Mouse (Mus musculus) liver, embryonic 12.5 days (tissue): Measurements from ENCODE around the gene Ch25h. TPM values are rescaled to one million over a fixed set of nuclear protein-coding genes. Genes with fewer than 3 reads are reported as not detected.

Source experiments
- ATAC-seq: fragments of 200-750 bp; cut with Nextera tagmentation; 2 replicates; pipeline ENCODE4 v1.8.0; 2017; ENCODE audit warnings: moderate number of reproducible peaks, mild to moderate bottlenecking, moderate library complexity
- H3K27ac ChIP-seq: fragments of 300-500 bp; sonication (generic); 2 replicates; pipeline ENCODE4 v1.5.1; 2016; ENCODE audit warnings: mild to moderate bottlenecking
- H3K27me3 ChIP-seq: fragments of 300-500 bp; sonication (generic); replicated peaks from 2 replicates; pipeline ENCODE4 v1.6.1; 2016; ENCODE audit warnings: mild to moderate bottlenecking, moderate library complexity
- H3K36me3 ChIP-seq: fragments of 300-500 bp; sonication (generic); 2 replicates; pipeline ENCODE4 v1.6.1; 2016; ENCODE audit warnings: mild to moderate bottlenecking, moderate library complexity
- H3K4me1 ChIP-seq: fragments of 300-500 bp; sonication (generic); 2 replicates; pipeline ENCODE4 v1.6.1; 2016
- H3K4me2 ChIP-seq: fragments of 300-500 bp; sonication (generic); 2 replicates; pipeline ENCODE4 v1.6.1; 2016; ENCODE audit warnings: mild to moderate bottlenecking, moderate library complexity
- H3K4me3 ChIP-seq: fragments of 300-500 bp; sonication (generic); 2 replicates; pipeline ENCODE4 v1.5.1; 2016; ENCODE audit warnings: mild to moderate bottlenecking, moderate library complexity
- H3K9ac ChIP-seq: fragments of 300-500 bp; sonication (generic); 2 replicates; pipeline ENCODE4 v1.6.1; 2016; ENCODE audit warnings: mild to moderate bottlenecking, moderate library complexity
- H3K9me3 ChIP-seq: fragments of 300-500 bp; sonication (generic); replicated peaks from 2 replicates; pipeline ENCODE4 v1.6.1; 2016; ENCODE audit warnings: mild to moderate bottlenecking, moderate library complexity
- WGBS: fragments of 180-500 bp; shearing (Covaris S2); methylation state at CpG from one replicate; pipeline ENCODE4 v1.1.7; 2016; ENCODE audit not compliant: insufficient replicate concordance; 5-methylcytosine and 5-hydroxymethylcytosine counted together
- polyA plus RNA-seq: library from polyadenylated mRNA; unstranded; fragments of >200 nt; fragmentation: Nextera tagmentation; extraction: Ambion mirVana; gene quantifications from 2 replicates; pipeline ENCODE4 v1.2.1, GENCODE M21; 2016

Gene Ch25h
- polyA plus RNA-seq, 1 experiment from 2014 or later: 0.97 TPM

DNA sequence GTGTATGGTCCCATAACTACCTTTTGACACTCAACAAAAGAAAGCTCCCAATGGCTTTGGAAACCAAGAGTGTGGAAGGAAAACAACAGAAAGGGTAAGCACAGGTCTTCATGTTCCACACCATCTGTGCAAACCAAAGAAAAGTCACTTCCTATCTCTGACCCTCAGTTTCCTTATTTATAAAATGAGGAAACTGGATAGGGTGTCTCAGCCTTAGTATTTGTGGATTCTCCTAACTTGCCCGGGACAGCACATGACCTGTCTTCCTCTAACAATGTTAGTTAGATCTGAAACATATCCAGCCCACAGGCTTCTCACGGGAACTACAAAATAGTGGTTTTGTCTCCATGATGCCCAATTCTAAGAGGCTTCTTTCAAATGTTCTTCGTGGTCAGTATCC is 10.5 kb downstream of the Ch25h start:
- no peak overlapping the region for H3K4me3 ChIP-seq
- no peaks in the 10 kb centered on the region for H3K36me3 ChIP-seq
- 25% methylated on average over 3 of the region's 3 CpGs for WGBS
- H3K4me1 ChIP-seq: no peaks in the 10 kb centered on the region
- H3K27me3 ChIP-seq: no peaks in the 10 kb centered on the region
- H3K9ac ChIP-seq: no peak overlapping the region
- no peak for ATAC-seq
- H3K4me2 ChIP-seq: no peak overlapping the region
- H3K9me3 ChIP-seq: no peaks in the 10 kb centered on the region
- H3K27ac ChIP-seq: no peak overlapping the region

DNA sequence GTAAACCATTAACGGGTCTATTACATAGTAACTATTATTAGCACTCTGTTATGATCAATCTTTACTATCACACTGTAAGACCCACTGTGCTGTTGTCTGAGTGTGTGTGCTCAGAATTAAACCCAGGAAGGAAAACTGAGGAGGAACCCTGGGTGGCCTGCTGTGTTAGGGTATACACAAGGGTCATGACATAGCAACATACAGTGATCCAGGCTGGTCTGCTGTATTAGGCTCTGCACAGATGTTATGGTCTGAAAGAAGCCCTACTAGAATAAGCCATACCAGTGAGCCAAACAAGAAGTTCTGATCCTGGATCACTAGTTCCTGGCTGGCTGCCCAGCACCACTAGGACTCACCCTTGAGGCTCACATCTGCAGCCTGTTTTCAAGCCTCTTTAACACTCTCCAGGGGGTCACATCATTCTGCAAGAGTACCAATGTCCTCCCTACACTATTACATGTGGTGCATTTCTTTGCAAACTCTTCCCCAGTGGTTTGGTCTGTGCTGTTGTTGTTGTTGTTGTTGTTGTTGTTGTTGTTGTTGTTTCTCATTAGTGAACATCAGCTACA is 13.4 kb downstream of the Ch25h start:
- Histone ChIP-seq H3K36me3 (no peaks in the 10 kb centered on the region), H3K4me1 (no peaks in the 10 kb centered on the region), H3K4me3 (no peak overlapping the region), H3K9me3 (no peaks in the 10 kb centered on the region), H3K27me3 (no peaks in the 10 kb centered on the region), H3K9ac (no peak overlapping the region), H3K4me2 (no peak overlapping the region), H3K27ac (no peak overlapping the region)
- WGBS: 68% methylated on average over 1 of the region's 1 CpGs
- ATAC-seq: no peak

- no peak for ATAC-seq
These were observed 24.1 kb downstream of the Ch25h start for GRCm38 (mm10) chr19:34450784-34451370.

GRCm38 (mm10) chr19:34448851-34449250 is 26.1 kb downstream of the Ch25h start:
- no peak overlapping the region for H3K4me3 ChIP-seq
- H3K4me2 ChIP-seq: no peak overlapping the region
- H3K9ac ChIP-seq: no peak overlapping the region
- ATAC-seq: no peak
- H3K27ac ChIP-seq: no peak overlapping the region
- H3K9me3 ChIP-seq: no peaks in the 10 kb centered on the region
- H3K36me3 ChIP-seq: no peaks in the 10 kb centered on the region
- H3K4me1 ChIP-seq: no peaks in the 10 kb centered on the region
- no peaks in the 10 kb centered on the region for H3K27me3 ChIP-seq
- 72% methylated on average over 1 of the region's 1 CpGs for WGBS

More at GRCm38 (mm10) chr19:34450784-34451370, 24.1 kb downstream of the Ch25h start:
- no peak overlapping the region for H3K9ac ChIP-seq
- H3K9me3 ChIP-seq: no peaks in the 10 kb centered on the region
- 48% methylated on average over 1 of the region's 1 CpGs for WGBS
- no peaks in the 10 kb centered on the region for H3K36me3 ChIP-seq
- no peak overlapping the region for H3K4me2 ChIP-seq
- no peaks in the 10 kb centered on the region for H3K27me3 ChIP-seq
- H3K4me1 ChIP-seq: no peaks in the 10 kb centered on the region
- no peak overlapping the region for H3K4me3 ChIP-seq
- H3K27ac ChIP-seq: no peak overlapping the region

- WGBS: 53% methylated on average over 4 of the region's 4 CpGs
- Histone ChIP-seq H3K9me3 (no peaks in the 10 kb centered on the region), H3K27me3 (no peaks in the 10 kb centered on the region), H3K36me3 (no peaks in the 10 kb centered on the region), H3K27ac (no peak overlapping the region), H3K4me2 (no peak overlapping the region), H3K9ac (no peak overlapping the region), H3K4me1 (0 out of 2 replicates have a peak, but pooled peaks cover 3% of the 10 kb centered on the region), H3K4me3 (no peak overlapping the region)
- ATAC-seq: no peak
These were observed 29.5 kb downstream of the Ch25h start for GRCm38 (mm10) chr19:34445410-34446012.

DNA sequence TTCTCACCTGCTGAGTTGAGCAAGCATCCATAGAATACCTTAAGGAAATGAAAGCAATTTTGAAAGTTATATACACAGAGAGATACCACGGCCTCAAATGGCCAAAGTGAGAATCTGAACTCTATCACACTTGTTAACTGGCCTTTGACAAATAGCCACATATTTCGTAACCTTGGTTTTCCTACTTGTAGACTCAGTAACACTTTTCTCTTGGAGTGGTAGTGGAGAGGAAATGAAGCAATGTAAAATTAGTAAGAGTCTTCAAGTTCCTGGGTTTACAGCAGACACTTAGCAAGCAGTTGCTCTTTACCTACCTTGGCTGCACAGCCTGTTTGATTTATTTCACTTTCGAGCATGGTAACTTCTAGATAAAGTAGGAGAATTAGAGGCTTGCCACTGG is 30.2 kb downstream of the Ch25h start:
- Histone ChIP-seq H3K4me3 (no peak overlapping the region), H3K36me3 (no peaks in the 10 kb centered on the region), H3K9ac (no peak overlapping the region), H3K4me2 (no peak overlapping the region), H3K4me1 (0 out of 2 replicates have a peak, but pooled peaks cover 3% of the 10 kb centered on the region), H3K27me3 (no peaks in the 10 kb centered on the region), H3K27ac (no peak overlapping the region), H3K9me3 (no peaks in the 10 kb centered on the region)
- 41% methylated on average over 3 of the region's 3 CpGs for WGBS
- no peak for ATAC-seq

GRCm38 (mm10) chr19:34441979-34442378 is 33.0 kb downstream of the Ch25h start:
- Histone ChIP-seq H3K9ac (no peak overlapping the region), H3K36me3 (no peaks in the 10 kb centered on the region), H3K4me2 (no peak overlapping the region), H3K4me1 (0 out of 2 replicates have a peak, but pooled peaks cover 3% of the 10 kb centered on the region), H3K4me3 (no peak overlapping the region), H3K27ac (no peak overlapping the region), H3K27me3 (no peaks in the 10 kb centered on the region), H3K9me3 (no peaks in the 10 kb centered on the region)
- WGBS: 59% methylated on average over 2 of the region's 2 CpGs
- ATAC-seq: no peak

DNA sequence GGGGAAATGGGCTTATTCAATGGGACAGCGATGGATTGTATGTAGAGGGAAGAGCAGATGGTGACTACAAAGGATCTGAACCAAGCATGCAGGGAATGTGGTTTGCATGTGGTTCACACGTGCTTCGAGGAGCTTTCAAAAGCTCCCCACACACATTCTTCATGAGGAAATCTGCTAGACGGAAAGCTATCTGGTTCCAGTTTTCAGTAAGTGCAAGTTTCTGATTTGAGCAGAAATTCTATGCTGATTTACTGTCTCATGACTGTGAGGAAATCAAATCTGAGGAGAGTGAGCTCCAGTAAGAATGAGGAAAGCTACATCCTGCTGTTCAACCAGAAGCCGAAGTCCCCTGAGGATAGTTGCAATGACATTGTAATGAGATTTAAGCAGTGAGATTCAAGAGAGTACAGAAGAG is 39.8 kb downstream of the Ch25h start:
- no peak overlapping the region for H3K4me2 ChIP-seq
- no peak overlapping the region for H3K4me3 ChIP-seq
- H3K27me3 ChIP-seq: no peaks in the 10 kb centered on the region
- no peak for ATAC-seq
- no peak overlapping the region for H3K9ac ChIP-seq
- no peak overlapping the region for H3K27ac ChIP-seq
- 63% methylated on average over 5 of the region's 5 CpGs for WGBS
- H3K36me3 ChIP-seq: no peaks in the 10 kb centered on the region
- H3K4me1 ChIP-seq: no peaks in the 10 kb centered on the region
- no peaks in the 10 kb centered on the region for H3K9me3 ChIP-seq

GRCm38 (mm10) chr19:34431314-34431713 is 43.6 kb downstream of the Ch25h start:
- no peak overlapping the region for H3K4me3 ChIP-seq
- H3K9me3 ChIP-seq: no peaks in the 10 kb centered on the region
- H3K4me2 ChIP-seq: no peak overlapping the region
- no peak overlapping the region for H3K9ac ChIP-seq
- H3K36me3 ChIP-seq: no peaks in the 10 kb centered on the region
- no peak for ATAC-seq
- H3K27ac ChIP-seq: no peak overlapping the region
- 66% methylated on average over 3 of the region's 3 CpGs for WGBS
- no peaks in the 10 kb centered on the region for H3K27me3 ChIP-seq
- H3K4me1 ChIP-seq: no peaks in the 10 kb centered on the region

DNA sequence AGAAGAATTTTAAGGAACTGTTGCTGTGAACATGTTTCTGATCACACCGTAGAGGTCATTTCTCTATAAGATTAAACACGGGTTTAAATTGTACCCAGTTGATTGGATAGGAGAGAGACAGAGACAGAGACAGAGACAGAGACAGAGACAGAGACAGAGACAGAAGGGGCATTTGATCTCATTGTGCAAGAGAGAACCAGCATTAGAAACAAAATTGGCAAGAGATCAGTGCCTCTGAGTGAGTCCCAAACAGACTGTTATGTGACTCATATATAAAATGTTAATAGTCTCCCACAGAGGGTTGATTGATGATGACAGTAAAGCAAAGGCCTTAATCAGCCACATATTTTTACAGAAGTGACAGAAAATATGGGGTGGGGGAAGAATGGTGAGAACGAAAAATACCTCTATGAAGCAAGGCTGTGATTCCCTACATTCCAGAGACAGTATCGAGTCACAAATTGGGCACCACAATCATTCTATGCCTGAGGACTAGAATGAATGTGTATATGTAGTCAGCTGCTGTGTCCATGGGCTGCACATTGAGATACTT is 51.1 kb downstream of the Ch25h start:
- Histone ChIP-seq H3K4me2 (no peak overlapping the region), H3K27me3 (no peaks in the 10 kb centered on the region), H3K4me3 (no peak overlapping the region), H3K9ac (no peak overlapping the region), H3K4me1 (no peaks in the 10 kb centered on the region), H3K9me3 (no peaks in the 10 kb centered on the region), H3K36me3 (no peaks in the 10 kb centered on the region), H3K27ac (no peak overlapping the region)
- whole genome bisulfite sequencing: 75% methylated on average over 4 of the region's 4 CpGs
- ATAC-seq: no peak
